Mouse (Mus musculus) midbrain, embryonic 16.5 days (tissue): Measurements from ENCODE around the gene Adra2a. TPM values are rescaled to one million over a fixed set of nuclear protein-coding genes. Genes with fewer than 3 reads are reported as not detected.

Source experiments
- ATAC-seq: fragments of 200-750 bp; cut with Nextera tagmentation; 2 replicates; pipeline ENCODE4 v1.8.0; 2017; ENCODE audit warnings: moderate TSS enrichment
- H3K27ac ChIP-seq: fragments of 300-500 bp; sonication (generic); 2 replicates; pipeline ENCODE4 v1.5.1; 2014; ENCODE audit warnings: mild to moderate bottlenecking, low read length, mixed read lengths
- H3K27me3 ChIP-seq: fragments of 300-500 bp; sonication (generic); 2 replicates; pipeline ENCODE4 v1.6.1; 2014; ENCODE audit warnings: low read depth, low read length, mixed read lengths; ENCODE audit not compliant: control insufficient read depth, insufficient read depth
- H3K36me3 ChIP-seq: fragments of 300-500 bp; sonication (generic); 2 replicates; pipeline ENCODE4 v1.6.1; 2014; ENCODE audit warnings: mild to moderate bottlenecking, low read length, moderate library complexity, mixed read lengths; ENCODE audit not compliant: control insufficient read depth, insufficient read depth
- H3K4me1 ChIP-seq: fragments of 300-500 bp; sonication (generic); 2 replicates; pipeline ENCODE4 v1.6.1; 2014; ENCODE audit warnings: mild to moderate bottlenecking, low read length, mixed read lengths; ENCODE audit not compliant: control insufficient read depth, insufficient read depth
- H3K4me2 ChIP-seq: fragments of 300-500 bp; sonication (generic); 2 replicates; pipeline ENCODE4 v1.6.1; 2014; ENCODE audit warnings: mild to moderate bottlenecking, low read length, mixed read lengths
- H3K4me3 ChIP-seq: fragments of 300-500 bp; sonication (generic); 2 replicates; pipeline ENCODE4 v1.5.1; 2014; ENCODE audit warnings: low read depth, mild to moderate bottlenecking, low read length, moderate library complexity, mixed read lengths
- H3K9ac ChIP-seq: fragments of 300-500 bp; sonication (generic); 2 replicates; pipeline ENCODE4 v1.6.1; 2014; ENCODE audit warnings: low read depth, low read length, mixed read lengths
- H3K9me3 ChIP-seq: fragments of 300-500 bp; sonication (generic); replicated peaks from 2 replicates; pipeline ENCODE4 v1.6.1; 2014; ENCODE audit warnings: mild to moderate bottlenecking, low read length, mixed read lengths; ENCODE audit not compliant: control insufficient read depth, poor library complexity, severe bottlenecking
- WGBS: fragments of 180-500 bp; shearing (Covaris S2); extraction: QIAGEN DNeasy Blood & Tissue Kit; methylation state at CpG from one replicate; pipeline ENCODE4 v1.1.7; 2014; 5-methylcytosine and 5-hydroxymethylcytosine counted together
- polyA plus RNA-seq: library from polyadenylated mRNA; unstranded; fragments of >200 nt; fragmentation: Nextera tagmentation; extraction: Ambion mirVana; gene quantifications from 2 replicates; pipeline ENCODE4 v1.2.1, GENCODE M21; 2015

The Adra2a gene
- polyA plus RNA-seq, 1 experiment from 2014 or later: 3.3 TPM

GRCm38 (mm10) chr19:54098367-54098766 is 54.4 kb downstream of the Adra2a start:
- 90% methylated on average over 3 of the region's 3 CpGs for WGBS
- no peak overlapping the region for H3K27ac ChIP-seq
- no peak overlapping the region for H3K4me3 ChIP-seq
- no peak overlapping the region for H3K4me2 ChIP-seq
- no peaks in the 10 kb centered on the region for H3K36me3 ChIP-seq
- no peaks in the 10 kb centered on the region for H3K27me3 ChIP-seq
- no peak for ATAC-seq
- H3K4me1 ChIP-seq: peaks cover 8% of the 10 kb centered on the region
- H3K9ac ChIP-seq: no peak overlapping the region
- no peaks in the 10 kb centered on the region for H3K9me3 ChIP-seq

Other genes starting within 250 kb of the Adra2a start
- 65.1 and 69.8 TPM in 2 replicates for gene Pdcd4, start 151.9 kb upstream of the Adra2a start, polyA plus RNA-seq
- gene Shoc2, start 99.8 kb upstream of the Adra2a start, polyA plus RNA-seq: 60.8 and 63.0 TPM in 2 replicates
- 135 and 152 TPM in 2 replicates for gene Bbip1, start 99.5 kb upstream of the Adra2a start, polyA plus RNA-seq